Mouse (Mus musculus) heart, postnatal 10 days (tissue): ENCODE data around the gene Cacna1c. TPM values are rescaled to one million over a fixed set of nuclear protein-coding genes. Genes with fewer than 3 reads are reported as not detected.
A peak's percentile ranks its signal among the peaks of the same experiment; 100 is the strongest.
"Not testable (repeated sequence)": the region's sequence is repeated elsewhere in the genome, so short reads cannot be mapped to it uniquely, and the experiment has no call there.

Experiments used
- DNase-seq, 2 experiments: peaks; one replicate each; pipeline ENCODE4 v3.0.0; 2021
- intact Hi-C: fragments of 180-260 bp; cut with DNase I; formaldehyde crosslinking; loops from one replicate; pipeline ENCODE4 v1.15.1; 2025
- total RNA-seq, 2 experiments: library from RNA; stranded (reverse); gene quantifications; 2 replicates each; pipeline ENCODE4 v1.2.3; 2021

Gene Cacna1c
- total RNA-seq, 2 experiments from 2014 or later: 207 to 222 TPM

- no peak for DNase-seq
- intact Hi-C loops: no loop called here
Observed at GRCm38 (mm10) chr6:119214190-119214589, 18.0 kb upstream of the Cacna1c start.

- intact Hi-C loops: no loop called here
- DNase-seq: no peak
Observed at GRCm38 (mm10) chr6:119213375-119213774, 17.2 kb upstream of the Cacna1c start.

- intact Hi-C loops, DNase-seq: not testable (repeated sequence)
Observed at GRCm38 (mm10) chr6:119206006-119206405, 9.8 kb upstream of the Cacna1c start.

GRCm38 (mm10) chr6:119204915-119205314, 8.7 kb upstream of the Cacna1c start:
- intact Hi-C loops: no loop called here
- no peak for DNase-seq

GRCm38 (mm10) chr6:119204286-119204685, 8.1 kb upstream of the Cacna1c start:
- intact Hi-C loops: no loop called here

GRCm38 (mm10) chr6:119201575-119201974, 5.4 kb upstream of the Cacna1c start:
- DNase-seq: no peak
- intact Hi-C loops: no loop called here

More at GRCm38 (mm10) chr6:119204286-119204685, 8.1 kb upstream of the Cacna1c start:
- no peak for DNase-seq

- intact Hi-C loops: no loop called here
- no peak for DNase-seq
Observed at GRCm38 (mm10) chr6:119200362-119200761, 4.1 kb upstream of the Cacna1c start.

GRCm38 (mm10) chr6:119199274-119199879, 3.2 kb upstream of the Cacna1c start:
- intact Hi-C loops: loop anchor here (5.0 kb wide), 1 partner anchor 67 kb away; no protein-coding TSS in a partner anchor
- no peak for DNase-seq

GRCm38 (mm10) chr6:119198534-119199273, 2.5 kb upstream of the Cacna1c start:
- intact Hi-C loops: loop anchor here (5.0 kb wide), 1 partner anchor 66 kb away; no protein-coding TSS in a partner anchor
- no peak for DNase-seq

GRCm38 (mm10) chr6:119194601-119195000, 1.6 kb downstream of the Cacna1c start:
- DNase-seq: no peak
- intact Hi-C loops: loop anchor here (5.0 kb wide), 1 partner anchor 82 kb away; no protein-coding TSS in a partner anchor

- no peak for DNase-seq
- intact Hi-C loops: loop anchor here (5.0 kb wide), 1 partner anchor 82 kb away; no protein-coding TSS in a partner anchor
Observed at GRCm38 (mm10) chr6:119194161-119194560, 2.1 kb downstream of the Cacna1c start.

- peak in 1 of 2 experiments; percentile 52 for DNase-seq
- intact Hi-C loops: loop anchor here (5.0 kb wide), 1 partner anchor 81 kb away; no protein-coding TSS in a partner anchor
Observed at GRCm38 (mm10) chr6:119193571-119194154, 2.6 kb downstream of the Cacna1c start.

GRCm38 (mm10) chr6:119191478-119191877, 4.7 kb downstream of the Cacna1c start:
- intact Hi-C loops: loop anchor here (5.0 kb wide), 1 partner anchor 79 kb away; no protein-coding TSS in a partner anchor
- DNase-seq: no peak

- DNase-seq: no peak
- intact Hi-C loops: no loop called here
Observed at GRCm38 (mm10) chr6:119187631-119188030, 8.6 kb downstream of the Cacna1c start.

- intact Hi-C loops: no loop called here
- peak in 1 of 2 experiments; percentile 24 for DNase-seq
Observed at GRCm38 (mm10) chr6:119186658-119187057, 9.6 kb downstream of the Cacna1c start.

- intact Hi-C loops: no loop called here
- no peak for DNase-seq
Observed at GRCm38 (mm10) chr6:119183781-119184180, 12.4 kb downstream of the Cacna1c start.

GRCm38 (mm10) chr6:119182211-119182610, 14.0 kb downstream of the Cacna1c start:
- DNase-seq: no peak
- intact Hi-C loops: no loop called here

GRCm38 (mm10) chr6:119180188-119180587, 16.0 kb downstream of the Cacna1c start:
- DNase-seq: peak in 1 of 2 experiments; percentile 66
- intact Hi-C loops: no loop called here

- no peak for DNase-seq
- intact Hi-C loops: no loop called here
Observed at GRCm38 (mm10) chr6:119177101-119177500, 19.1 kb downstream of the Cacna1c start.

GRCm38 (mm10) chr6:119176103-119176502, 20.1 kb downstream of the Cacna1c start:
- DNase-seq: no peak
- intact Hi-C loops: no loop called here
